Comparison of ENCODE assay signal across 24 mouse cellular contexts in the genomic region with DNA sequence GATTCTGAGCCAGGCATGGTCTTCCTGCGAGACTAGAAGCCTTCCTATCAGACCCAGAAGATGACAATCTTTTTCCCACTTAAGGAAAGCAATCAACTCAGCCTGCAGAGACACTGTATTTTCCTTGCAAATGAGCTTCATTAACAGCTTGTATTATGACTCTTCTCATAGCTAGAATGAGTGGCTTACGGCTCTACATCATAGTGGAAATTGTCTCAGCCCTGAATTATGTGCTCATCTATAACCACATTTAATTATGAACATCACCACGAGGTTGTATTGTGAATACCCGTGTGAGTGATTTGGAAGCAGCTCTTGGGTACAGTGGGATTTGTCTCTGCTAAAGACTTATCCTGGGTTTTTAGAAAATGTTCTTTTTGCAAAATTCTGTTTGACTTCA.
DNase-seq lines count a peak whose midpoint lies in the region; ATAC-seq and TF ChIP-seq lines count a peak whose summit lies in the region.
"Had no signal": no experiment of that assay in that cellular context is flagged by ENCODE, and none has a peak within 500 bp of the region (broad histone marks: within the 10 kb centered on the region; RNA-seq: fewer than 3 reads in every experiment).

No protein-coding gene starts in this region.

- no peaks in the 10 kb centered on the region for H3K9me3 ChIP-seq in forebrain, postnatal 0 days (ENCODE audit: low read length)
- no peaks in the 10 kb centered on the region for H3K9me3 ChIP-seq in forebrain, embryonic 15.5 days
- H3K9me3 ChIP-seq in hindbrain, embryonic 14.5 days (ENCODE audit: control insufficient read depth, low read length) = no peaks in the 10 kb centered on the region
- H3K9me3 ChIP-seq in hindbrain, embryonic 12.5 days (replicated peaks) = no peaks in the 10 kb centered on the region
- no peaks in the 10 kb centered on the region for H3K9me3 ChIP-seq in neural tube, embryonic 13.5 days
- no peaks in the 10 kb centered on the region for H3K9me3 ChIP-seq in neural tube, embryonic 15.5 days (replicated peaks)
- H3K9me3 ChIP-seq: embryonic facial prominence, embryonic 12.5 days; embryonic facial prominence, embryonic 15.5 days; G1E had no signal

- TF ChIP-seq CTCF in forebrain, postnatal 0 days (IDR thresholded peaks at IDR 0.05; ENCODE audit: low read depth) = no peak

- no peak overlapping the region for H3K27ac ChIP-seq in forebrain, postnatal 0 days (ENCODE audit: low read depth, low read length)
- no peak overlapping the region for H3K27ac ChIP-seq in forebrain, embryonic 15.5 days (replicated peaks)
- no peak overlapping the region for H3K27ac ChIP-seq in hindbrain, embryonic 14.5 days
- no peak overlapping the region for H3K27ac ChIP-seq in hindbrain, embryonic 12.5 days
- H3K27ac ChIP-seq in neural tube, embryonic 13.5 days (replicated peaks) = no peak overlapping the region
- no peak overlapping the region for H3K27ac ChIP-seq in neural tube, embryonic 15.5 days (replicated peaks)
- H3K27ac ChIP-seq: embryonic facial prominence, embryonic 12.5 days; embryonic facial prominence, embryonic 15.5 days; heart, adult 2 months had no signal

- no peak overlapping the region for H3K9ac ChIP-seq in forebrain, postnatal 0 days
- H3K9ac ChIP-seq in forebrain, embryonic 15.5 days (replicated peaks) = no peak overlapping the region
- H3K9ac ChIP-seq in hindbrain, embryonic 14.5 days = no peak overlapping the region
- no peak overlapping the region for H3K9ac ChIP-seq in hindbrain, embryonic 12.5 days
- H3K9ac ChIP-seq in neural tube, embryonic 13.5 days = no peak overlapping the region
- H3K9ac ChIP-seq in neural tube, embryonic 15.5 days (replicated peaks) = no peak overlapping the region
- H3K9ac ChIP-seq: embryonic facial prominence, embryonic 12.5 days; embryonic facial prominence, embryonic 15.5 days had no signal

- no peaks in the 10 kb centered on the region for H3K27me3 ChIP-seq in forebrain, postnatal 0 days (ENCODE audit: insufficient read depth, low read length)
- H3K27me3 ChIP-seq in forebrain, embryonic 15.5 days = no peaks in the 10 kb centered on the region
- no peaks in the 10 kb centered on the region for H3K27me3 ChIP-seq in hindbrain, embryonic 14.5 days (ENCODE audit: control insufficient read depth, insufficient read depth, low read length)
- H3K27me3 ChIP-seq in hindbrain, embryonic 12.5 days = no peaks in the 10 kb centered on the region
- no peaks in the 10 kb centered on the region for H3K27me3 ChIP-seq in neural tube, embryonic 13.5 days
- H3K27me3 ChIP-seq in neural tube, embryonic 15.5 days (replicated peaks) = no peaks in the 10 kb centered on the region
- H3K27me3 ChIP-seq: embryonic facial prominence, embryonic 12.5 days; embryonic facial prominence, embryonic 15.5 days; Patski had no signal

- H3K4me3 ChIP-seq in forebrain, postnatal 0 days (ENCODE audit: low read depth, low read length) = no peak overlapping the region
- no peak overlapping the region for H3K4me3 ChIP-seq in forebrain, embryonic 15.5 days
- H3K4me3 ChIP-seq in hindbrain, embryonic 14.5 days (replicated peaks; ENCODE audit: low read length) = no peak overlapping the region
- no peak overlapping the region for H3K4me3 ChIP-seq in hindbrain, embryonic 12.5 days
- H3K4me3 ChIP-seq in neural tube, embryonic 13.5 days = no peak overlapping the region
- no peak overlapping the region for H3K4me3 ChIP-seq in neural tube, embryonic 15.5 days (replicated peaks)
- H3K4me3 ChIP-seq: embryonic facial prominence, embryonic 12.5 days; embryonic facial prominence, embryonic 15.5 days; heart, adult 2 months had no signal

- peak; percentile 60 for ATAC-seq in forebrain, postnatal 0 days
- ATAC-seq in forebrain, embryonic 15.5 days (replicated peaks) = no peak
- ATAC-seq in hindbrain, embryonic 14.5 days (ENCODE audit: low FRiP score) = 0 out of 2 replicates have a peak, but pooled peaks have one; percentile 27
- no peak for ATAC-seq in hindbrain, embryonic 12.5 days (ENCODE audit: low FRiP score)
- ATAC-seq in neural tube, embryonic 13.5 days (ENCODE audit: low read depth) = peak; percentile 86
- ATAC-seq in neural tube, embryonic 15.5 days (ENCODE audit: low FRiP score) = peak; percentile 82
- ATAC-seq: forebrain, embryonic 14.5 days; intestine, postnatal 0 days; Patski had no signal

- H3K4me1 ChIP-seq in forebrain, postnatal 0 days (ENCODE audit: insufficient read depth) = no peaks in the 10 kb centered on the region
- H3K4me1 ChIP-seq in forebrain, embryonic 15.5 days = no peaks in the 10 kb centered on the region
- no peaks in the 10 kb centered on the region for H3K4me1 ChIP-seq in hindbrain, embryonic 14.5 days (replicated peaks; ENCODE audit: control insufficient read depth, insufficient read depth, low read length)
- no peaks in the 10 kb centered on the region for H3K4me1 ChIP-seq in hindbrain, embryonic 12.5 days
- H3K4me1 ChIP-seq in neural tube, embryonic 13.5 days (replicated peaks) = no peaks in the 10 kb centered on the region
- peaks cover 5% of the 10 kb centered on the region; the same call in 1 of the 2 replicates for H3K4me1 ChIP-seq in neural tube, embryonic 15.5 days
- H3K4me1 ChIP-seq: embryonic facial prominence, embryonic 12.5 days; embryonic facial prominence, embryonic 15.5 days had no signal

- 61% methylated on average over 4 of the region's 4 CpGs for WGBS in forebrain, postnatal 0 days
- 74% methylated on average over 4 of the region's 4 CpGs for WGBS in forebrain, embryonic 15.5 days
- 69% methylated on average over 4 of the region's 4 CpGs for WGBS in hindbrain, embryonic 14.5 days
- WGBS in hindbrain, embryonic 12.5 days = 86% methylated on average over 4 of the region's 4 CpGs
- 57% methylated on average over 4 of the region's 4 CpGs for whole genome bisulfite sequencing in neural tube, embryonic 13.5 days
- WGBS in neural tube, embryonic 15.5 days = 45% methylated on average over 4 of the region's 4 CpGs

- DNase-seq in forebrain, postnatal 0 days = no peak
- DNase-seq in hindbrain, embryonic 14.5 days (ENCODE audit: low spot score) = no peak
- no peak for DNase-seq in neural tube, embryonic 10.5 days (ENCODE audit: extremely low spot score, low spot score)
- DNase-seq in urinary bladder, adult 18-20 months (ENCODE audit: low spot score in 2 of 2) = no peak
- DNase-seq: adrenal gland, postnatal 10 days; adrenal gland, postnatal 36 days; cerebellum, adult 18-20 months; cerebellum, adult 9-10 months; cerebellum, postnatal 14 days; gastrocnemius, postnatal 10 days; gastrocnemius, postnatal 36 days; heart, adult 2 months; heart, postnatal 36 days had no signal

- H3K36me3 ChIP-seq in forebrain, postnatal 0 days (ENCODE audit: insufficient read depth) = no peaks in the 10 kb centered on the region
- no peaks in the 10 kb centered on the region for H3K36me3 ChIP-seq in forebrain, embryonic 15.5 days
- H3K36me3 ChIP-seq in hindbrain, embryonic 14.5 days (replicated peaks; ENCODE audit: control insufficient read depth, insufficient read depth) = no peaks in the 10 kb centered on the region
- no peaks in the 10 kb centered on the region for H3K36me3 ChIP-seq in hindbrain, embryonic 12.5 days
- H3K36me3 ChIP-seq in neural tube, embryonic 13.5 days = no peaks in the 10 kb centered on the region
- no peaks in the 10 kb centered on the region for H3K36me3 ChIP-seq in neural tube, embryonic 15.5 days
- H3K36me3 ChIP-seq: embryonic facial prominence, embryonic 12.5 days; embryonic facial prominence, embryonic 15.5 days; G1E had no signal

- H3K4me2 ChIP-seq in forebrain, postnatal 0 days (ENCODE audit: low read depth) = no peak overlapping the region
- no peak overlapping the region for H3K4me2 ChIP-seq in forebrain, embryonic 15.5 days (replicated peaks)
- no peak overlapping the region for H3K4me2 ChIP-seq in hindbrain, embryonic 14.5 days (replicated peaks)
- H3K4me2 ChIP-seq in hindbrain, embryonic 12.5 days (replicated peaks) = no peak overlapping the region
- H3K4me2 ChIP-seq in neural tube, embryonic 13.5 days = no peak overlapping the region
- H3K4me2 ChIP-seq in neural tube, embryonic 15.5 days = no peak overlapping the region
- H3K4me2 ChIP-seq: embryonic facial prominence, embryonic 12.5 days; embryonic facial prominence, embryonic 15.5 days; heart, embryonic 11.5 days had no signal

Comparison
In these comparisons a context has a peak if more than half of its experiments do, and no peak if none do; other contexts are left out.
1. ATAC-seq: peak in forebrain, postnatal 0 days (single experiment), hindbrain, embryonic 14.5 days (single experiment), neural tube, embryonic 13.5 days (single experiment) and neural tube, embryonic 15.5 days (single experiment); none in forebrain, embryonic 15.5 days (single experiment) and hindbrain, embryonic 12.5 days (single experiment).